Mouse (Mus musculus): ENCODE measurements at regions not wholly inside any gene's neighbourhood (a gene's known extent, or its start where the extent isn't known, plus 50 kb on each side); places are given as distances from the start of the nearest gene placed in this dataset.

DNA sequence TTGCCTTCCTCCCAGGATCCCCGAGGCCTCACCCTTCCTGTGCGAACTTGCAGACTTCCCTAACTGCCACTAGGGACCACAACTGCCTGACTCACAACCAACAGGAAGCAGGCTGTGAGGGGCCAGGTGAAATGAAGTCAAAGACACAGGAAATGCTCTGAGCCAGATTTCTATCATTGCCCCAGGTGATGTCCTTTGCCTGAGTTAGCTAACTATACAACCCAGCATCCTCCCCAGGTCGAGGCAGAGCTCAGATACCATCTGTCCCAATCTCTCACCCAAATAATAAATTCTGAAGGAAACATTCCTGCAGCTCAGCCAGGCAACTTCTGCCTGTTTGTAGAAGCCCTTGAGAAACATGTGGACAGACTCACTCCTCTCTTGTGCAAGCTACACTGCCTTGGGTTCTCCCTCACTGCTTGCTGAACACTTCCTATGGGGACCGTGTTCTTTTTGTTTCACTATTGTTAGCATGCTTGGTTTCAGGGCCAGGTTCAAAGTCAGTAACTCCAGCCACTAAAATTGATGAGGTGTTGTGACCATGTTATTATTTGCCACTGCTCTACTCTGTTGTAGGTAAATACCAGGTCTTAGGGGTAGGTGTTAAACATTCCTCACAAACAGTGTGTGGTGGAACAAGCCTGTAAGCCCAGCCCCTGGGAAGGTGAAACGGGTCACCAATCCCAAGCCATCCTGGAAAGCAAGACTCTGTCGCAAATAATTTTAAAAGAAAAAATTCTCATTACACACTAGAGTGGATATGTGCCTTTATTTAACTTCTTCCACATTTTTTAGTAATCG lies 172.1 kb downstream of the Kctd12 start:
- TF ChIP-seq CTCF (IDR thresholded peaks at IDR 0.05; ENCODE audit: low read depth) (peak; percentile 44), EP300 (optimal IDR thresholded peaks at IDR 0.05) (no peak)

Measured in stomach, postnatal 0 days (tissue).